Mouse (Mus musculus) monocyte, adult 5-6 weeks (primary cell): ENCODE data around the gene Ptprm. TPM values are rescaled to one million over a fixed set of nuclear protein-coding genes. Genes with fewer than 3 reads are reported as not detected.

Experiments used
- ATAC-seq: fragments of 153-309, 156-312 bp; replicated peaks from 2 replicates; pipeline ENCODE4 v1.8.0; 2017; ENCODE audit warnings: mild to moderate bottlenecking; ENCODE audit not compliant: low TSS enrichment, insufficient number of reproducible peaks, severe bottlenecking, poor library complexity, low FRiP score
- total RNA-seq: library from RNA; stranded (forward); fragments of 200-1000, 200-491, 200-594 nt; gene quantifications from 3 replicates; pipeline ENCODE4 v1.2.3, GENCODE M21; 2017

Gene Ptprm
- total RNA-seq, 1 experiment from 2014 or later, result not detected

GRCm38 (mm10) chr17:66783075-66783492 is 571.2 kb downstream of the Ptprm start:
- no peak for ATAC-seq

- ATAC-seq, result no peak
Measured at GRCm38 (mm10) chr17:66781910-66782309, 572.3 kb downstream of the Ptprm start.

- ATAC-seq, result no peak
Measured at GRCm38 (mm10) chr17:66779026-66779425, 575.2 kb downstream of the Ptprm start.

GRCm38 (mm10) chr17:66769365-66770363 is 584.6 kb downstream of the Ptprm start:
- no peak for ATAC-seq

GRCm38 (mm10) chr17:66768689-66769275 is 585.5 kb downstream of the Ptprm start:
- no peak for ATAC-seq

- no peak for ATAC-seq
Measured at GRCm38 (mm10) chr17:66766166-66766565, 588.1 kb downstream of the Ptprm start.

GRCm38 (mm10) chr17:66764435-66764834 is 589.8 kb downstream of the Ptprm start:
- ATAC-seq, result no peak

- ATAC-seq, result no peak
Measured at GRCm38 (mm10) chr17:66762716-66763115, 591.5 kb downstream of the Ptprm start.

GRCm38 (mm10) chr17:66761326-66762296 is 592.6 kb downstream of the Ptprm start:
- no peak for ATAC-seq

GRCm38 (mm10) chr17:66757025-66757511 is 597.2 kb downstream of the Ptprm start:
- ATAC-seq, result no peak

GRCm38 (mm10) chr17:66756500-66756899 is 597.8 kb downstream of the Ptprm start:
- ATAC-seq, result no peak

- no peak for ATAC-seq
Measured at GRCm38 (mm10) chr17:66755191-66755654, 599.0 kb downstream of the Ptprm start.

GRCm38 (mm10) chr17:66754208-66754865 is 599.9 kb downstream of the Ptprm start:
- no peak for ATAC-seq

GRCm38 (mm10) chr17:66751746-66752145 is 602.5 kb downstream of the Ptprm start:
- no peak for ATAC-seq

- ATAC-seq, result no peak
Measured at GRCm38 (mm10) chr17:66750481-66751206, 603.6 kb downstream of the Ptprm start.

- no peak for ATAC-seq
Measured at GRCm38 (mm10) chr17:66749976-66750375, 604.3 kb downstream of the Ptprm start.

- ATAC-seq, result no peak
Measured at GRCm38 (mm10) chr17:66746506-66746905, 607.8 kb downstream of the Ptprm start.
